Mouse (Mus musculus) liver, adult 2 months (tissue): ENCODE measurements at regions not wholly inside any gene's neighbourhood (a gene's known extent, or its start where the extent isn't known, plus 50 kb on each side); places are given as distances from the start of the nearest gene placed in this dataset.
A peak's percentile ranks its signal among the peaks of the same experiment; 100 is the strongest.

ENCODE experiments used
- DNase-seq: peaks from one replicate; pipeline ENCODE4 v3.0.0-alpha.2; 2011; ENCODE audit warnings: low read depth, low spot score; ENCODE audit errors: extremely low read depth
- H3K27ac ChIP-seq: fragments of 200-500 bp; replicated peaks from 2 replicates; pipeline ENCODE4 v1.5.1; 2012; ENCODE audit warnings: low read depth, mild to moderate bottlenecking, control low read depth, inconsistent platforms, low read length; ENCODE audit not compliant: insufficient read depth
- H3K27me3 ChIP-seq: fragments of 200-500 bp; 2 replicates; pipeline ENCODE4 v1.6.1; 2012; ENCODE audit warnings: mild to moderate bottlenecking, moderate library complexity, low read length, inconsistent platforms; ENCODE audit not compliant: control insufficient read depth, insufficient read depth
- H3K36me3 ChIP-seq: fragments of 200-500 bp; 2 replicates; pipeline ENCODE4 v1.6.1; 2012; ENCODE audit warnings: low read length, inconsistent platforms; ENCODE audit not compliant: control insufficient read depth, insufficient read depth
- H3K4me1 ChIP-seq: fragments of 200-500 bp; 2 replicates; pipeline ENCODE4 v1.6.1; 2011; ENCODE audit warnings: low read length; ENCODE audit not compliant: control insufficient read depth, insufficient read depth
- H3K4me3 ChIP-seq: fragments of 200-500 bp; 2 replicates; pipeline ENCODE4 v1.5.1; 2011; ENCODE audit warnings: low read depth, mild to moderate bottlenecking, control low read depth, low read length, moderate library complexity; ENCODE audit not compliant: insufficient read depth
- H3K79me2 ChIP-seq: fragments of 200-500 bp; 2 replicates; pipeline ENCODE4 v1.6.1; 2012; ENCODE audit warnings: inconsistent platforms, mild to moderate bottlenecking, low read length, moderate library complexity; ENCODE audit not compliant: control insufficient read depth, insufficient read depth
- H3K9ac ChIP-seq: fragments of 200-500 bp; 2 replicates; pipeline ENCODE4 v1.6.1; 2012; ENCODE audit warnings: low read depth, mild to moderate bottlenecking, control low read depth, inconsistent platforms, low read length
- CTCF ChIP-seq: fragments of 200-500 bp; IDR thresholded peaks from 2 replicates; pipeline ENCODE4 v1.5.1; 2011; ENCODE audit warnings: low read depth, low read length, control low read depth
- POLR2A ChIP-seq: fragments of 200-500 bp; IDR thresholded peaks from 2 replicates; pipeline ENCODE4 v1.6.1; 2011; ENCODE audit warnings: low read length, control low read depth; ENCODE audit not compliant: insufficient read depth; ENCODE audit errors: extremely low read depth
- WGBS: fragments of 180-500 bp; shearing (Covaris S2); methylation state at CpG from one replicate; pipeline ENCODE4 v1.1.7; 2018; 5-methylcytosine and 5-hydroxymethylcytosine counted together

- no peak overlapping the region for H3K4me3 ChIP-seq
- H3K4me1 ChIP-seq = no peaks in the 10 kb centered on the region
- DNase-seq = no peak
- H3K27me3 ChIP-seq = no peaks in the 10 kb centered on the region
- no peaks in the 10 kb centered on the region for H3K79me2 ChIP-seq
- no peak overlapping the region for H3K27ac ChIP-seq
- 68% methylated on average over 5 of the region's 5 CpGs for WGBS
- TF ChIP-seq POLR2A (no peak), CTCF (no peak)
- no peaks in the 10 kb centered on the region for H3K36me3 ChIP-seq
- no peak overlapping the region for H3K9ac ChIP-seq
These were observed 562.4 kb upstream of the 2610301B20Rik start for GRCm38 (mm10) chr4:10311886-10312285.

DNA sequence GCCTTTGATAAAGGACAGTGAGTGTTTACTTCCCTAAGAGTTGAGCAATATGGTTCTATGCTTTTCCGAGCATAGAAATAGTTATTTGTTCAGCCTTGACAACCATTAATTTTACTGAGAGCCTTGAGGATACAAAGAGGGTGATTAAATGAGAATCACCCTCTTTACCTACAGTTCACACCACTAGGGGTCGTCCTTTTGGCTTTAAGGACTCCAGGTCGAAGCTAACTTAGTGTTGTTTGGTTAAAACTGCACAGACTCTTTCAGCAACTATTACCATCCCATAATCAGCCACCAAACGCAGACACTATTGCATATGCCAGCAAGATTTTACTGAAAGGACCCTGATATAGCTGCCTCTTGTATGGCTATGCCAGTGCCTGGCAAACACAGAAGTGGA, 559.2 kb upstream of the 2610301B20Rik start:
- Histone ChIP-seq H3K27me3 (no peaks in the 10 kb centered on the region), H3K9ac (no peak overlapping the region), H3K4me3 (no peak overlapping the region), H3K4me1 (no peaks in the 10 kb centered on the region), H3K27ac (no peak overlapping the region), H3K79me2 (no peaks in the 10 kb centered on the region), H3K36me3 (no peaks in the 10 kb centered on the region)
- no peak for TF ChIP-seq CTCF
- WGBS = 54% methylated on average over 4 of the region's 4 CpGs
- DNase-seq = no peak

DNA sequence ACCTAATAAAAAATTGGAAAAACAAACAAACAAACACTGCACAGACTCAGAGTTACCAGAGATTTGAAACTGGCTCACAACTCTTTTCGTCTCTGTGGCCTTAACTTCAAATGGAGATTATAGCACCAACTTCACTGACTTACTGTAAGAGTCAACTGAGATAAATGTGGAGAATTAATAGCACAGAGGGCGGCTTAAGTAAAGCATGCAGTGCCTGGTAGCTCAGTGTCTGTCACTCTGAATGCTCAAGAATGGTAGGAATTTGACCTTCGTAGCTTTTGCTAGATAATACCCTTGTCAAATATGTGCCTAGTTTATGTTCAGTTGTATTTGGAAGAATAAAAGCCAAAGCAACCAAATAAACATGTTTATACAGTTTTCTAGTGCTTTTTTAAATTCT, 558.4 kb upstream of the 2610301B20Rik start:
- no peak for TF ChIP-seq POLR2A
- TF ChIP-seq CTCF = no peak
- peak; percentile 19 for DNase-seq
- Histone ChIP-seq H3K36me3 (no peaks in the 10 kb centered on the region), H3K4me1 (no peaks in the 10 kb centered on the region), H3K79me2 (no peaks in the 10 kb centered on the region), H3K27me3 (no peaks in the 10 kb centered on the region), H3K27ac (no peak overlapping the region), H3K4me3 (no peak overlapping the region), H3K9ac (no peak overlapping the region)
- WGBS = 54% methylated on average over 3 of the region's 3 CpGs

- Histone ChIP-seq H3K4me1 (no peaks in the 10 kb centered on the region), H3K27ac (no peak overlapping the region), H3K4me3 (no peak overlapping the region), H3K79me2 (no peaks in the 10 kb centered on the region), H3K36me3 (no peaks in the 10 kb centered on the region), H3K27me3 (no peaks in the 10 kb centered on the region), H3K9ac (no peak overlapping the region)
- no peak for TF ChIP-seq CTCF
- no peak for TF ChIP-seq POLR2A
- no peak for DNase-seq
- whole genome bisulfite sequencing = 54% methylated on average over 2 of the region's 2 CpGs
These were observed 530.2 kb upstream of the 2610301B20Rik start for GRCm38 (mm10) chr4:10344147-10344546.

GRCm38 (mm10) chr4:10351876-10352627, 522.2 kb upstream of the 2610301B20Rik start:
- no peak overlapping the region for H3K4me3 ChIP-seq
- H3K27ac ChIP-seq = no peak overlapping the region
- no peaks in the 10 kb centered on the region for H3K27me3 ChIP-seq
- no peak for DNase-seq
- H3K36me3 ChIP-seq = no peaks in the 10 kb centered on the region
- H3K4me1 ChIP-seq = no peaks in the 10 kb centered on the region
- no peak overlapping the region for H3K9ac ChIP-seq
- no peak for TF ChIP-seq CTCF
- no peak for TF ChIP-seq POLR2A
- 82% methylated on average over 4 of the region's 4 CpGs for WGBS
- H3K79me2 ChIP-seq = no peaks in the 10 kb centered on the region

- Histone ChIP-seq H3K36me3 (no peaks in the 10 kb centered on the region), H3K27ac (no peak overlapping the region), H3K4me1 (no peaks in the 10 kb centered on the region), H3K79me2 (no peaks in the 10 kb centered on the region), H3K9ac (no peak overlapping the region), H3K27me3 (no peaks in the 10 kb centered on the region), H3K4me3 (no peak overlapping the region)
- DNase-seq = no peak
- 67% methylated on average over 3 of the region's 3 CpGs for WGBS
- TF ChIP-seq POLR2A (no peak), CTCF (no peak)
These were observed 516.7 kb upstream of the 2610301B20Rik start for GRCm38 (mm10) chr4:10357572-10357971.
